Mouse (Mus musculus) lung, postnatal 14 days (tissue): ENCODE data around the gene Ccdc9.
A peak's percentile ranks its signal among the peaks of the same experiment; 100 is the strongest.
"Not testable (repeated sequence)": the region's sequence is repeated elsewhere in the genome, so short reads cannot be mapped to it uniquely, and the experiment has no call there.

ENCODE experiments used
- DNase-seq: peaks from one replicate; pipeline ENCODE4 v3.0.0; 2021

Ccdc9 gene

DNA sequence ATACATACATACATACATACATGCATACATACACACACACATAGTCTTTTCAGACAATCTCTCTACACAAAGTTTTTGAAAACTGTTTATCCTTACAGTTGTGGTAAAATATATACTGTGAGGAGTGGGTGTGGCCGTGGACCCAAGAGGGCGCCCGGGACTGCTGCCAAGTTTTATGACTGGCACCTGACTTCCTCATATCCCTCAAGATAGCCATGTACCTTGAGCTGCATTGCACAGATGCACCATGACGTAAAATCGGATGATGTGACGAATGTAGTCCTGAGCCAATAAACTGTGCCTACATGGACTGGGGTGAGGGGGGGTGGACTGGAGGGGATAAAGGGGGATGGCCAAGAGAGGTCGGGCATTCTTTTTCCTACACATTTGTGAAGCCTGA, 20.0 kb downstream of the Ccdc9 start:
- DNase-seq: not testable (repeated sequence)

DNA sequence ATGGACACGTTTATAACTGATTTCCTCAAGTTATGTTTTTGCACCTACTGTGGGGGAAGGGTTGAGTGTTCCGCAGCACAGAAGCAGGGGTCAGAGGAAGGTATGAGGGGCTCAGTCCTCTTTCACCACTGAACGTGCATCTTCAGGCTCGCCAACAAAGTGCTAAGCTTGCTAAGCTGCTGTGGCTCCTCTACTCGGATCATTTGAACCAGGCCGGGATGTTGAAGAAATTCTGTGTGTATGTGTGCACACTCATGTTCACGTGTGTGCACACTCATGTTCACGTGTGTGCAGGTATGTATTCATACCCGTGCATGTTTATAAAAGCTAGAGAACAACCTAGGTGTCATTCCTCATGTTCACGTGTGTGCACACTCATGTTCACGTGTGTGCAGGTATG, 20.7 kb downstream of the Ccdc9 start:
- DNase-seq: no peak

DNA sequence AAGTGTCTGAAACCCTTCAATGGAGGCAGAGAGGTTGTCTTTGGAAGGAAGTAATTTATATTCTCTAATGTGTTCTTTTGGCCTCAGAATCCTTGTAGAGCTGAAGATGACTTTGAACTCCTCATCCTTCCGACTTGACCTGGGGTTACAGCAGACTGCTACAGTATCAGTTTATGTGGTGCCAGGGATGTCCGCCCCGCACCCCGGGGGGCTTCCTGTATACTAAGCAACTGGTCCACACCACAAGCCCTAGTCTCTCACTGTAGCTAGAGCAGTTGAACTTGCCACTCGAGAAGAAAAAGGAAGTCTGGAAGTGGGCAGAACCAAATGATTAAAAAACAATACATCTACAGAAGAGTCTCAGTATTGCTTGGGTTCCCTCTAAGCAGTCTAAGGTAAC, 22.8 kb downstream of the Ccdc9 start:
- DNase-seq: no peak

DNA sequence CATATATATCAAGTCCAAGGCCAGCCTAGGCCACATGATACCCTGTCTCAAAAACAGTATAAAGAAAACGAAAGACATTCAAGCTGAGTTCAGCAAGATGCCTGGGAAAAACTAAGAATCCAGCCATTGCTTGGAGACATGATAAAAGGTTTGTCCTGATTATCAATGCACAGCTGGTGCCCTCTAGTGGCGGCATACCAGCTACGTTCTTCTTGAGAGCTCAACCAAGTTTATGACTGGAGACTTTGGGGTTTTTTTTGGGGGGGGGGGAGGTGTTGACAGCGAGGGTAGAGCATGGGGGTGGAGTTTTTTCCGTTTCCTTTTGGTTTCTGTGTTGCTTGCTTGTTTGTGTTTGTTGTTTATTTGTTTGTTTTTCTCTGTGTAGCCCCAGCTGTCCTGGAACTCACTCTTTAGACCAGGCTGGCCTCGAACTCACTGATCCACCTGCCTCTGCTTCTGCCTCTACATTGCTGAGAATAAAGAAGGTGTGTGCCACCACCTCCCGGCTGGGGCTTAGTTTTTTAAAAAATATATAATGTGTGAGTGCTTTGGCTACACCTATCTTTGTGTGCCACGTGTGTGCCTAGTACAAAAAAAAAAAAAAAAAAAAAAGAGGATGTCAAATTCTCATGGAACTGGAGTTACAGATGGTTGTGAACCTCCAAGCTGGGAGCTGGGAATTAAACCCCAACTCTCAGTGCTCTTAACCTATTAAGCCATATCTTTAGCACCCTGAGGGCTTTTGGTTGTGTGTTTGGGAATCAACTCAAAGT, 23.4 kb downstream of the Ccdc9 start:
- DNase-seq: peak; percentile 92

DNA sequence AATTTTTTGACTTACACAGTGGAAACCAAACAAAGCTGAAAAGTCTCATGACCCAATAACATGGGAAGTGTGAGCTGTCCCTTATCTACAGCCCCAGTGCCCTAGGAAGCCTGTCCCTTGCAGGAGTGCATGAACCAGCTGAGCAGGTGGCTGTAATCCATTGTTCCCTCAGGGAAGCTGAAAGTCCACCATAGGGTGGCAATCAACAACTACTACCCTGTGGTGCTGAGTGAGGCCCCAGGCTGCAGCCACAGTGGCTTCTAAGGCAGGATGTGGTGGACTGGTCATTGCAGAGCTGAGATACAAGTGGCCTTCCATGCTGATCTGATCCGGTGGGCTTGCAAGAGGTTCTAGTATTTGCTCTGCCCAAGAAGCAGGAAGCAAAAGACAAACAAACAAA, 25.5 kb downstream of the Ccdc9 start:
- DNase-seq: no peak

DNA sequence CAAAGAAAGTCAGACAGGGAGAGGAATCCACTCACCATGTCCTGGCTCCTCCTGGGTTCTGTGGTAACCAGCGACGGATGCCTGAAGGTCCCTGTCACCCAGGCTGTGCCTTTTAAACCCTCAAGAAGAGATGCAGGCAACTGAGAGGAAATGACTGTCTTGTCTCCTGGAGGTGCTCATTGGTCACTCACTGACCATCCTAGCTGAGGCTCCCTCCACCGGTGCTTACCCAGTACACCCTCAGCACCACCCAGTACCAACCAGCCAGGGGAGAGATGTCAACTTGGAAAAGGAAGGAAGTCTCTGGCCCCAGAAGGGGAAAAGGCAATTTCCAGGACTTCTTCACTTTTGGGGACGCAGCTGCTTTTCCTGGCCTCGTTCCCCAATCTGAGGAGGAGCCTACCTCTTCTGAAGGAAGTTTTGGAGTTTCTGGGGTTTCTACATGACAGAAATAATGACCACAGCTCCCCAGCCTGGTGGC, 27.4 kb downstream of the Ccdc9 start, which contains the start of gene C5ar1:
TSS of gene C5ar1 (minus strand) at position 431 of the 481 bp plus-strand sequence.
- DNase-seq: no peak

DNA sequence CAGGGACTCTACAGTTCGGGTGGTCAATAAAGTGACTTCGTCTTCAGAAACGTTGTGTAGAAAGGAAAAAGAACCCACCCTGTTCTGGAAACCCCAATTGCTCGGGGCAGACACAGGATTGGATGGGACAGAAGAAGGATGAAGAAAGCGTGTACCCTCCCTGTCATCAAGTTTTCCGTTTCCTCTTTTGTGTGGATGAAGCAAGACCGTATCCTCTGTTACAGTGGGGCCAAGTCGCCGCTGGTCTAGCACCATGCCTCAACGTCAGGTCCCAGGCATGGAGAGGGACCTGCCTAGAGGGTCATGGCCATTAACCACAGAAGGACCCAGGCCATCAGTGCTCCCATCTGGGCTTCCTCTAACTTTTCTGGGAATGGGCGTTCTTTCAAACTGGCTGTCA, 28.8 kb downstream of the Ccdc9 start:
- no peak for DNase-seq

DNA sequence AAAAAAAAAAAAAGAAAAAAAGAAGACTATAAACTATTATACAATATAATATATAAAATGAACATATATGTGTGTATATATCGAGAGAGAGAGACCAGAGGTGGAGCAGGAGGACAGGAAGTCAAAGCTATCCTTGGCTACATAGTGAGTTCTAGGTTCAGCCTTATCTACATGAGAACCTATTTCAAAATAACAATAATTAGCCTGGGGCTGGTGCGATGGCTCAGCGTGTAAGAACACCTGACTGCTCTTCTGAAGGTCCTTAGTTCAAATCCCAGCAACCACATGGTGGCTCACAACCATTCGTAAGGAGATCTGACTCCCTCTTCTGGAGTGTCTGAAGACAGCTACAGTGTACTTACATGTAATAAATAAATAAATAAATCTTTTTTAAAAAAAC, 30.6 kb downstream of the Ccdc9 start:
- DNase-seq: not testable (repeated sequence)

DNA sequence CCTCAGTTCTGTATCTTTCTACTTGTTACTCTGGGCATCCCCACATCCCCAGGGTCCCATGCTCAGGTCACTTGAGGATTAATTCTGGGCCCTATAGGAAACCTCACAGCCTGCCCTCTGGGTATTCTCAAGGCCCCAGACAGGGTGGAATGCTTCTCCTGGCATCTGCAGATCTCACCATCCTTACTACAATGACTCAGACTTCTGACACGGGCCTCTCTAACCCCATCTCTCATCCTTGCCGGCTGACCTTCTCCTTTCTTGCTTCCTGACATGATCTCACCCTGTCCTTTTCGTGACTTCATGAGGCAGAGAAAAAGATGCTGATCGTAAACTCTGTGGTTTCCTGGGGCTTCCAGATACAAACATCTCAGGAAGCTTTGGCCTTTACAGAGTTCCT, 32.4 kb downstream of the Ccdc9 start:
- no peak for DNase-seq

DNA sequence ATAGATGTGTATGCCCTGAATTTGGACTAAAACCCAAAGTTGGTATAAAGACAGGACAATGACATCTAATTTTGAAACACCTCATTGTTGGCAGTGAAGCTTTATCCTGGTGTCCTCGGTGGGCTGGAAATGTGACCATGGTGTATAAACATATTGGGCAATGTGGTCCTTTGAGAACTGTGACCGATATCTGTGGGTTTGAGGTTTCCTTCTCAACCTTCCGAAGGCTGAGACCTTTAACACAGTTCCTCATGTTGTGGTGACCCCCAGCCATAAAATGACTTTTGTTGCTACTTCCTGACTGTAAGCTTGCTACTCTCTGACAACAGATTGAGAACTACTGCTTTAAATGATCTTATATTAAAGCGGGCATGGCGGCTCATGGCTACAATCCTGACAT, 35.9 kb downstream of the Ccdc9 start:
- DNase-seq: no peak

DNA sequence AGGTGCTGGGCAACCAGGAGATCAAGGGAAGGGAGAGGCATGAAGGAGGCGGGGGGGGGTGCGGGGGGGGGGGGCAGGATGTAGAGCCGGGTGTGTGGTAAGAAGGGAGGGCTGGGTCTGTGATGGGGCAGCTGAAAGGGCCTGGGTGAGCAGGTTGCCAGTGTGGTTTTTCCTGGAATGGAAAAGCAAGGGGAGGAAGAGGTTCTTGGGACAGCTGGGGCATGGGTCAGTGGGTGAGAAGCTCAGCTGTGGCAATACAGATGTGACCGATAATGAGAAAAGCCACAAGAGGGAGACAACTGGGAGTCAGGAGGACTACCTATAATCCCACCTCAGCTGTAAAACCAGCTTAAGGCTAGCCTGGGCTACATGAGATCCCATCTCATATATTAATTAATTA, 40.6 kb downstream of the Ccdc9 start:
- no peak for DNase-seq

DNA sequence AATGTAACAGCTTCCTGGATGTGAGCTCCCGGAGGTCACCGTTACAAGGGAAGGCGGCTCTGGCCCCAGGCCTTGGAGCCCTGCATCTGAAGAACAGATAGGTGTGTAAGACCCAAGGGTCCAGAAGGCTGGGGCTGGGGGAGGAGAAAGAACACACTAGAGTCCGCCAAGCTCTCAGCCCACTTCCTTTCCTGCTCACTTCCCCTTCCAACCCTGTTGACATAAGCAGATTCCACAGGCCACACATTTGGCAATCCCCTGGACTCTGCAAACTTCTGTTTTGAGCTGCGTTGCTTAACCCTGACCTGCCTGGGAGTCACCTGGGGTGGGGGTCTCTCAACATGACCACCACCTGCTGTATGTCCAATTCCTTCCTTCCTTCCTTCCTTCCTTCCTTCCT, 42.5 kb downstream of the Ccdc9 start, which contains the start of gene C5ar2:
TSS of gene C5ar2 (minus strand) at position 88 of the 400 bp plus-strand sequence.
- DNase-seq: peak; percentile 42

DNA sequence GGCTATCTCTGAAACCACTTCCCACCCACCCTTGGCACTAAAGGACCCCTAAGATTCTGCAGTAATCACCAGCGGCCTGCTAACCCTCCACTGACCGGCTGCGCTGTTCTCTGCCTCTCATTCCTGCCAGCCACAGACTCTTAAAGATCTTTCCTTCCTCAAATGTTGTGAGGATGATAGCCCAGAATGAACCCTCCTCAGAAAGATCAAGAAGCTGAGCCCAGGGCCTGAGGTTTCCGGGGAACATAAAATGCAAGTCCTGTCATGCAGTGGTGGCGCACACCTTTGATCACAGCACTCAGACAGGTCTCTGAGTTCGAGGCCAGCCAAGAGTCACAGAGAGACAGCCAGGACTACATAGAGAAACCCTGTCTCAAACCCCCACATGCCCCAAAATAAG, 44.4 kb downstream of the Ccdc9 start:
- no peak for DNase-seq

DNA sequence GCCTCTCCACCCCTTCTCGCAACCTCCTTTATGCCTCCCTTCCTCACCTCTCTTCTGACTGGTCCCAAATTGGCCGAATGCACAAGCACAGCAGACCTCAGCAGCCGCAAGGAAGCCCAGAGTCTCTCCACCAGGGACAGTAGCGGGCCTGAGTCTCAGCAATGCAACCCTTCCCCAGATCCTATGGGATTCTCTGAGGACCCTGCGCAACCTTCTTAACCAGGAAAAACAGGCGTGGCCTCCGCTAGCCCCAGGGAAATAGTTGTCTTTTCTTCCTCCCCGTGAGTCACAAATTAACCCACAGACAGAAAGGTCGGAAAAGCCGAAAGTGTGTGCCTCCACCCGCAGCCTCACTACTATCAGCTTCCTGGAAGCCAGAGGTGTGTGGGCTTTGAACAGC, 44.8 kb downstream of the Ccdc9 start:
- no peak for DNase-seq

DNA sequence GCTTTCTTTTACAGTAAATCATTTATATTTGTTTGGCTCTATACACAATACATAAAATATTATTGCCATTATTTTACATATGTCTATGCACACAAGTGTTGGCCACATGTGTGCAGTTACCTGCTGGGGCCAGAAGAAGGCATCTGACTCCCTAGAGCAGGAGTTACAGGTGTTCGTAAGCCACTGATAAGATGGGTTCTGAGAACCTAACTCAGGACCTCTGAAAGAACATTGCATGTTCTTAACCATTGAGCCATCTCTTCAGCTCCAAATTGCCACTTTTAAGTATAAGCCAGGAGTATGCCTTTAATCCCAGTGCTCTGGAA, 45.7 kb downstream of the Ccdc9 start:
- no peak for DNase-seq

DNA sequence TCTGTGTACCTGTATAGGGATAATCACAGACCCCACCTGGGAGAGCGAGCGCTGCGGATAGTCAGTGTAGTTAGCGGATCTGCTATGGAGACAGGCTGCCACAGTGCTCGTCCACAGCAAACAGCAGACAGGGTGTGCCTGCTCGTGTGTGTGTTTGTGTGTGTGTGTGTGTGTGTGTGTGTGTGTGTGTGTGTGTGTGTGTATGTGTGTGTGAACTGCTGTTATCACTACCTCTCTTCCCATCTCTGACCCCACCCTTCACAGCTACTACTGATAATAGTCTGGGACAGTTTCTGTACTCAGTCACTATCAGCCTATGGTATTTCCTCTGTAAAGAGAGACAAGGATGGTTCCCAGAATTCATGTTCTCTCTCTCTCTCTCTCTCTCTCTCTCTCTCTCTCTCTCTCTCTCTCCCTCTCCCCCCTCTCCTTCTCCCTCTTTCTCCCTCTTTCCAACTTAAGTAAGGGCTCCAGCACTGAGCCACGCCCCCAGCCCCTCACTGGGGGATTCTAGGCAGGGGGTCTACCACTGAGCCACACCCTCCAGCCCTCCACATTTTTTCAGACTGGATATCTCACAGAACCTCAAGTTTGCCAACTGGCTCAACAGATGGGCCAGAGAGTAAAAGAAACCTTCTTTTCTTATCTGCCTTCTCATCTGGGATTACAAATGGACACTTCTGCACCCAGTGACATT, 46.2 kb downstream of the Ccdc9 start:
- no peak for DNase-seq

DNA sequence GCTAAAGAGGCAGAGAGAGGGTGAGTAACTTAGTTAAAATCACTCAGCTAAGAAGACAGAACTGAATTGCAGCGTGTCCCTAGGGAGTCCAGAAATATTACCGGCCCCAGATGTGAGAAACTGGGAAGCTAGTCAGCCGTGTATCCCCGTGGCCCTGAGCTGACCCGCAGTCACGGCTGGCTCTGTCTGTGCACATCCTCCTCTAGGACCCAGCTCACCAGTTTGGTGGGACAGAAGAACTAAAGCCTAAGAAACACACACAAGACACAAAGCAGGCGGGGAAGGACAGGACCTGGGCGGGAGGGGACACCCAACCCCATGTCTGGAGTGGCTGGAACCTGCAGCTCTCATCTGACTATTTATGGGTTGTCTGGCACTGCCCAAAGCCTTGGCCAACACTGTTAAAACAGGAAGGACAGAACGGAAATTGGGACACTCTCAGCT, 47.0 kb downstream of the Ccdc9 start:
- DNase-seq: peak; percentile 32

DNA sequence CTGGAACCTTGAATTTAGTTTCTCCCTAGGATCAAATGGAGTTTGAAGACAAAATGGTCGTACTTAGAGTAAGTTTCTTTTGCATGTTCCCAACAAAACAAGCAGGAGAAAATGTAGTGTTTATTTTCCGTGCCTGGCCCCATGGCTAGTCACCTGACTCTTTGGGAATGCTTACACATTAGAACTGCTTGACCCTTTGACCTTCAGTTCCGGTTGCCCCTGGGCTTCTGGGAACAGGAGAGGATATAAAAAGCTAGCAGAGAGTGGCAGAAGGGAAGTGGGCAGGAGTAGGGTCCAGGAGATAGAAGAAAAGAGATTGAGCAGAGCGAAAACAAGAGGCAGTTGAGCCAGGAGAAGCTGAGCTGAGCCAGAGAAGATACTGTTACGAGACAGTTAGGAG, 56.7 kb downstream of the Ccdc9 start:
- DNase-seq: no peak
